Mouse (Mus musculus): Measurements from ENCODE around the gene Zbtb3. TPM values are rescaled to one million over a fixed set of nuclear protein-coding genes. Genes with fewer than 3 reads are reported as not detected.
A peak's percentile ranks its signal among the peaks of the same experiment; 100 is the strongest.

Gene Zbtb3
- total and polyA plus RNA-seq, 2 experiments from 2014 or later = 4.4 to 5.0 TPM

GRCm38 (mm10) chr19:8850402-8850901 lies 48.1 kb downstream of the Zbtb3 start, which contains the start of gene Lrrn4cl:
Gene Lrrn4cl (plus strand): TSS chr19:8850768.
- Histone ChIP-seq H3K9me3 (ENCODE audit: low read length) (no peaks in the 10 kb centered on the region), H3K4me3 (ENCODE audit: low read length) (no peak within 1 kb of the TSS), H3K4me2 (ENCODE audit: low read depth, low read length) (no peak within 1 kb of the TSS), H3K4me1 (ENCODE audit: insufficient read depth, low read length) (no peaks in the 10 kb centered on the region), H3K27me3 (ENCODE audit: insufficient read depth, low read length) (no peaks in the 10 kb centered on the region), H3K27ac (no peak within 1 kb of the TSS), H3K36me3 (ENCODE audit: insufficient read depth, low read length) (peaks cover 32% of the 10 kb centered on the region), H3K9ac (replicated peaks; ENCODE audit: low read length) (no peak within 1 kb of the TSS; the same call in 1 of the 2 replicates)
- DNase-seq (ENCODE audit: low spot score) = peak; percentile 56
- 20% methylated on average over 7 of the region's 7 CpGs for WGBS
- peak; percentile 80 for ATAC-seq
- TF ChIP-seq CTCF (IDR thresholded peaks at IDR 0.05; ENCODE audit: low read depth) = peak; percentile 14; the same call in 1 of the 2 replicates

DNA sequence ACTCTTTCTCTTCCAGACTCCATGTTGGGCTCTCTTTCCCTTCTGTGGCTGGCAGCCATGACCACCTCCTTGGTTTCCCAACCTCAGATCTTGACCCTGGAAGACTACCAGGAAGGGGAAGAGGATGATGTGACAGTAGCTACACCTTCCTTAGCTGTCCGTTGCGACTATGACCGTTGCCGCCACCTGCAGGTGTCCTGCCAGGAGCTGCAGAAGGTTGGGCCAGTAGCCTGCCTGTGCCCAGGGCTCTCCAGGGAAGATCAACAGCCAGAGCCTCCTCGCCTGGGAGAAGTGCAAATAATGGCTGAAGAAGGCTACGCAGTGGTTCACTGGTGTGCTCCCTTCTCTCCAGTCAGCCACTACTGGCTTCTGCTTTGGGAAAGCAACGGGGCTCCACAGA lies 49.3 kb downstream of the Zbtb3 start:
- Histone ChIP-seq H3K4me1 (ENCODE audit: insufficient read depth, low read length) (no peaks in the 10 kb centered on the region), H3K27ac (no peak overlapping the region), H3K9me3 (ENCODE audit: low read length) (no peaks in the 10 kb centered on the region), H3K4me2 (ENCODE audit: low read depth, low read length) (no peak overlapping the region), H3K36me3 (ENCODE audit: insufficient read depth, low read length) (peaks cover 20% of the 10 kb centered on the region), H3K4me3 (ENCODE audit: low read length) (no peak overlapping the region), H3K9ac (replicated peaks; ENCODE audit: low read length) (no peak overlapping the region), H3K27me3 (ENCODE audit: insufficient read depth, low read length) (no peaks in the 10 kb centered on the region)
- TF ChIP-seq CTCF (IDR thresholded peaks at IDR 0.05; ENCODE audit: low read depth) = no peak
- WGBS = 51% methylated on average over 7 of the region's 7 CpGs
- ATAC-seq (no peak), DNase-seq (ENCODE audit: low spot score) (no peak)

DNA sequence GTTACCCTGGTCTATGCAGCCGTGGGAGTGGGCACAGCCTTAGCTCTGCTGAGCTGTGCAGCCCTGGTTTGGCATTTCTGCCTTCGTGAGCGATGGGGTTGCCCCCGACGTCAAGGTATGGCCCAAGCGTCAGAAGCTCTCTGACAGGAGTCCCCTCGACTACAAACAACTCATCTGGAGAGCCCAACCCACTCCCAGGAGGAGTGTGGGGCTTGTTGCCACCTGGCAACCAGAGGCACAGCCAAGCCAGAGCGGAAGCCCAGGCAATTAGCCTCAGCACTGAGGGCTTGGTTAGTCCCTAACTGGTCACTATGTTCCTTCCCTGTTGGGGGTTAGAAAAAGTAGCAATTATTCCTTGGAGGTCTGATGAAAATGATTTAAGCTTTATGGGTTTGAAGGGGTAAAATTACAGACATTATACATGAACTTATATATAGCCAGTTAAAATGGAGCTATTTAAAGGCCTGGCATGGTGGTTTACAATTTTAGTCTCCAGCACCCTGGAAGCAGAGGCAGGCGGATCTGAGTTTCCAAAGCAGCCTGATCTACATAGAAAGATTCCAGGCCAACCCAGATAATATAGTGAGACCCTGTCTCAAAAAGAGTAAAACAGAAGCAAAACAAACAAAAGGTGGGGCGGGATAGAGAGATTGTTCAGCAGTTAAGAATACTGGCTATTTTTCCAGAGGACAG lies 50.0 kb downstream of the Zbtb3 start:
- Histone ChIP-seq H3K9ac (replicated peaks; ENCODE audit: low read length) (no peak overlapping the region), H3K36me3 (ENCODE audit: insufficient read depth, low read length) (peaks cover 13% of the 10 kb centered on the region; the same call in 1 of the 2 replicates), H3K4me3 (ENCODE audit: low read length) (no peak overlapping the region), H3K27me3 (ENCODE audit: insufficient read depth, low read length) (no peaks in the 10 kb centered on the region), H3K4me2 (ENCODE audit: low read depth, low read length) (no peak overlapping the region), H3K4me1 (ENCODE audit: insufficient read depth, low read length) (no peaks in the 10 kb centered on the region), H3K9me3 (ENCODE audit: low read length) (no peaks in the 10 kb centered on the region), H3K27ac (no peak overlapping the region)
- ATAC-seq (no peak), DNase-seq (ENCODE audit: low spot score) (no peak)
- no peak for TF ChIP-seq CTCF (IDR thresholded peaks at IDR 0.05; ENCODE audit: low read depth)
- 66% methylated on average over 10 of the region's 10 CpGs for WGBS

DNA sequence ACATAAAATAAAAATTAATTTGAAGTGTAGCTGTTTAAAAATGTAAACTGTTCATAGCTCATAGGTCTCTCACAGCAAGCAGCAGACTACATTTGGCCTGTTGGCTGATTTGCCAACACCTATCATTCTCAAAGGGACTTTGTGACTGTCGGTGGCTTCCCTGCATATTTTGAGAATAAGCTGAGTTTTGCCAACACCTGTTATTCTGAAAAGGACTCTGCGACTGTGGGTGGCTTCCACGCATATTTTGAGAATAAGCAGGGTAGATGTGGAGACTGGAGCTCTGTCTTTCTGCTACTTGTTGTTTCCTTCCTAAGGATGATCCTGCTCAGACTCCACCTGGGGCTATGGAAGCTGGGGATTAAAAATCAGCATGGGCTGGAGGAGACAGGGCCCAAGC lies 50.8 kb downstream of the Zbtb3 start:
- no peaks in the 10 kb centered on the region for H3K9me3 ChIP-seq (ENCODE audit: low read length)
- ATAC-seq = no peak
- whole genome bisulfite sequencing = 77% methylated on average over 3 of the region's 3 CpGs

More for the DNA sequence above, 50.8 kb downstream of the Zbtb3 start:
- TF ChIP-seq CTCF (IDR thresholded peaks at IDR 0.05; ENCODE audit: low read depth) = no peak
- DNase-seq (ENCODE audit: low spot score) = no peak
- H3K36me3 ChIP-seq (ENCODE audit: insufficient read depth, low read length) = peaks cover 9% of the 10 kb centered on the region; the same call in 1 of the 2 replicates
- H3K27ac ChIP-seq = no peak overlapping the region
- H3K9ac ChIP-seq (replicated peaks; ENCODE audit: low read length) = no peak overlapping the region
- H3K27me3 ChIP-seq (ENCODE audit: insufficient read depth, low read length) = no peaks in the 10 kb centered on the region
- H3K4me1 ChIP-seq (ENCODE audit: insufficient read depth, low read length) = no peaks in the 10 kb centered on the region
- H3K4me2 ChIP-seq (ENCODE audit: low read depth, low read length) = no peak overlapping the region
- H3K4me3 ChIP-seq (ENCODE audit: low read length) = no peak overlapping the region

Other genes with a start within 250 kb of the Zbtb3 start
Only the 30 nearest of the 33 such genes appear.
- gene Chrm1, start 138.8 kb upstream of the Zbtb3 start, total RNA-seq (2014; rRNA removed) = 1.3 and 2.4 TPM in 2 replicates
- 0.80 and 0.88 TPM in 2 replicates for gene Chrm1, start 138.8 kb upstream of the Zbtb3 start, polyA plus RNA-seq (2015; fragmentation: Nextera tagmentation; extraction: Ambion mirVana)
- 154 and 155 TPM in 2 replicates for gene Slc3a2, start 79.2 kb upstream of the Zbtb3 start, total RNA-seq (2014; rRNA removed)
- 235 and 250 TPM in 2 replicates for gene Slc3a2, start 79.2 kb upstream of the Zbtb3 start, polyA plus RNA-seq (2015; fragmentation: Nextera tagmentation; extraction: Ambion mirVana)
- gene Wdr74, start 66.7 kb upstream of the Zbtb3 start, total RNA-seq (2014; rRNA removed) = 46.7 and 49.7 TPM in 2 replicates
- 78.7 and 79.2 TPM in 2 replicates for gene Wdr74, start 66.7 kb upstream of the Zbtb3 start, polyA plus RNA-seq (2015; fragmentation: Nextera tagmentation; extraction: Ambion mirVana)
- gene 1700092M07Rik, start 61.8 kb upstream of the Zbtb3 start, total RNA-seq (2014; rRNA removed) = not detected in 2 replicates
- gene 1700092M07Rik, start 61.8 kb upstream of the Zbtb3 start, polyA plus RNA-seq (2015; fragmentation: Nextera tagmentation; extraction: Ambion mirVana) = 0.66 and 0.85 TPM in 2 replicates
- gene Stx5a, start 61.1 kb upstream of the Zbtb3 start, total RNA-seq (2014; rRNA removed) = 84.4 and 110 TPM in 2 replicates
- 95.3 and 104 TPM in 2 replicates for gene Stx5a, start 61.1 kb upstream of the Zbtb3 start, polyA plus RNA-seq (2015; fragmentation: Nextera tagmentation; extraction: Ambion mirVana)
- gene Nxf1, start 45.5 kb upstream of the Zbtb3 start, total RNA-seq (2014; rRNA removed) = 47.7 and 51.3 TPM in 2 replicates
- gene Nxf1, start 45.5 kb upstream of the Zbtb3 start, polyA plus RNA-seq (2015; fragmentation: Nextera tagmentation; extraction: Ambion mirVana) = 88.3 and 89.5 TPM in 2 replicates
- 269 and 347 TPM in 2 replicates for gene Tmem223, start 31.6 kb upstream of the Zbtb3 start, total RNA-seq (2014; rRNA removed)
- 233 and 258 TPM in 2 replicates for gene Tmem223, start 31.6 kb upstream of the Zbtb3 start, polyA plus RNA-seq (2015; fragmentation: Nextera tagmentation; extraction: Ambion mirVana)
- 29.5 and 31.0 TPM in 2 replicates for gene Tmem179b, start 28.1 kb upstream of the Zbtb3 start, total RNA-seq (2014; rRNA removed)
- 27.0 and 27.7 TPM in 2 replicates for gene Tmem179b, start 28.1 kb upstream of the Zbtb3 start, polyA plus RNA-seq (2015; fragmentation: Nextera tagmentation; extraction: Ambion mirVana)
- gene Taf6l, start 16.1 kb upstream of the Zbtb3 start, total RNA-seq (2014; rRNA removed) = 30.1 and 38.9 TPM in 2 replicates
- 23.3 and 25.9 TPM in 2 replicates for gene Taf6l, start 16.1 kb upstream of the Zbtb3 start, polyA plus RNA-seq (2015; fragmentation: Nextera tagmentation; extraction: Ambion mirVana)
- gene Polr2g, start 4.0 kb upstream of the Zbtb3 start, total RNA-seq (2014; rRNA removed) = 52.7 and 78.3 TPM in 2 replicates
- gene Polr2g, start 4.0 kb upstream of the Zbtb3 start, polyA plus RNA-seq (2015; fragmentation: Nextera tagmentation; extraction: Ambion mirVana) = 171 and 178 TPM in 2 replicates
- gene Ttc9c, start 16.8 kb downstream of the Zbtb3 start, total RNA-seq (2014; rRNA removed) = 41.0 and 55.2 TPM in 2 replicates
- gene Ttc9c, start 16.8 kb downstream of the Zbtb3 start, polyA plus RNA-seq (2015; fragmentation: Nextera tagmentation; extraction: Ambion mirVana) = 41.1 and 42.5 TPM in 2 replicates
- 19.7 and 20.1 TPM in 2 replicates for gene Hnrnpul2, start 17.5 kb downstream of the Zbtb3 start, total RNA-seq (2014; rRNA removed)
- 5.6 TPM in 2 replicates for gene Hnrnpul2, start 17.5 kb downstream of the Zbtb3 start, polyA plus RNA-seq (2015; fragmentation: Nextera tagmentation; extraction: Ambion mirVana)
- gene AC129217.1, start 27.2 kb downstream of the Zbtb3 start, total RNA-seq (2014; rRNA removed) = not detected in 2 replicates
- not detected in 2 replicates for gene AC129217.1, start 27.2 kb downstream of the Zbtb3 start, polyA plus RNA-seq (2015; fragmentation: Nextera tagmentation; extraction: Ambion mirVana)
- 132 and 146 TPM in 2 replicates for gene Bscl2, start 34.9 kb downstream of the Zbtb3 start, total RNA-seq (2014; rRNA removed)
- gene Bscl2, start 34.9 kb downstream of the Zbtb3 start, polyA plus RNA-seq (2015; fragmentation: Nextera tagmentation; extraction: Ambion mirVana) = 104 and 107 TPM in 2 replicates
- 93.2 and 99.7 TPM in 2 replicates for gene Gng3, start 36.6 kb downstream of the Zbtb3 start, total RNA-seq (2014; rRNA removed)
- 591 and 626 TPM in 2 replicates for gene Gng3, start 36.6 kb downstream of the Zbtb3 start, polyA plus RNA-seq (2015; fragmentation: Nextera tagmentation; extraction: Ambion mirVana)
- 1.6 TPM in 2 replicates for gene Lrrn4cl, start 48.2 kb downstream of the Zbtb3 start, total RNA-seq (2014; rRNA removed)
- gene Lrrn4cl, start 48.2 kb downstream of the Zbtb3 start, polyA plus RNA-seq (2015; fragmentation: Nextera tagmentation; extraction: Ambion mirVana) = 1.5 and 1.8 TPM in 2 replicates
- gene Ubxn1, start 68.9 kb downstream of the Zbtb3 start, total RNA-seq (2014; rRNA removed) = 60.8 and 67.7 TPM in 2 replicates
- 158 and 164 TPM in 2 replicates for gene Ubxn1, start 68.9 kb downstream of the Zbtb3 start, polyA plus RNA-seq (2015; fragmentation: Nextera tagmentation; extraction: Ambion mirVana)
- 17.9 and 21.1 TPM in 2 replicates for gene Uqcc3, start 78.4 kb downstream of the Zbtb3 start, total RNA-seq (2014; rRNA removed)
- 64.9 and 77.0 TPM in 2 replicates for gene Uqcc3, start 78.4 kb downstream of the Zbtb3 start, polyA plus RNA-seq (2015; fragmentation: Nextera tagmentation; extraction: Ambion mirVana)
- gene Lbhd1, start 81.2 kb downstream of the Zbtb3 start, total RNA-seq (2014; rRNA removed) = 3.3 and 5.5 TPM in 2 replicates
- 26.4 and 37.8 TPM in 2 replicates for gene Lbhd1, start 81.2 kb downstream of the Zbtb3 start, polyA plus RNA-seq (2015; fragmentation: Nextera tagmentation; extraction: Ambion mirVana)
- not detected in 2 replicates for gene Gm49403, start 81.4 kb downstream of the Zbtb3 start, total RNA-seq (2014; rRNA removed)
- not detected in 2 replicates for gene Gm49403, start 81.4 kb downstream of the Zbtb3 start, polyA plus RNA-seq (2015; fragmentation: Nextera tagmentation; extraction: Ambion mirVana)
- gene 1810009A15Rik, start 86.3 kb downstream of the Zbtb3 start, total RNA-seq (2014; rRNA removed) = 13.6 and 29.8 TPM in 2 replicates
- 37.7 and 38.6 TPM in 2 replicates for gene 1810009A15Rik, start 86.3 kb downstream of the Zbtb3 start, polyA plus RNA-seq (2015; fragmentation: Nextera tagmentation; extraction: Ambion mirVana)
- 0.52 and 2.7 TPM in 2 replicates for gene Gm49416, start 86.4 kb downstream of the Zbtb3 start, total RNA-seq (2014; rRNA removed)
- not detected in 2 replicates for gene Gm49416, start 86.4 kb downstream of the Zbtb3 start, polyA plus RNA-seq (2015; fragmentation: Nextera tagmentation; extraction: Ambion mirVana)
- 40.8 and 46.3 TPM in 2 replicates for gene Ints5, start 90.5 kb downstream of the Zbtb3 start, total RNA-seq (2014; rRNA removed)
- gene Ints5, start 90.5 kb downstream of the Zbtb3 start, polyA plus RNA-seq (2015; fragmentation: Nextera tagmentation; extraction: Ambion mirVana) = 23.2 and 23.8 TPM in 2 replicates
- gene Ganab, start 95.5 kb downstream of the Zbtb3 start, total RNA-seq (2014; rRNA removed) = 103 and 110 TPM in 2 replicates
- gene Ganab, start 95.5 kb downstream of the Zbtb3 start, polyA plus RNA-seq (2015; fragmentation: Nextera tagmentation; extraction: Ambion mirVana) = 55.5 and 55.6 TPM in 2 replicates
- gene B3gat3, start 117.8 kb downstream of the Zbtb3 start, total RNA-seq (2014; rRNA removed) = 88.7 and 97.5 TPM in 2 replicates
- 80.9 and 92.3 TPM in 2 replicates for gene B3gat3, start 117.8 kb downstream of the Zbtb3 start, polyA plus RNA-seq (2015; fragmentation: Nextera tagmentation; extraction: Ambion mirVana)
- 5.7 and 6.0 TPM in 2 replicates for gene Rom1, start 126.8 kb downstream of the Zbtb3 start, total RNA-seq (2014; rRNA removed)
- gene Rom1, start 126.8 kb downstream of the Zbtb3 start, polyA plus RNA-seq (2015; fragmentation: Nextera tagmentation; extraction: Ambion mirVana) = 3.5 and 4.0 TPM in 2 replicates
- gene Eml3, start 127.0 kb downstream of the Zbtb3 start, total RNA-seq (2014; rRNA removed) = 8.3 and 8.6 TPM in 2 replicates
- 11.0 and 11.8 TPM in 2 replicates for gene Eml3, start 127.0 kb downstream of the Zbtb3 start, polyA plus RNA-seq (2015; fragmentation: Nextera tagmentation; extraction: Ambion mirVana)
- gene Mta2, start 139.3 kb downstream of the Zbtb3 start, total RNA-seq (2014; rRNA removed) = 65.1 and 71.4 TPM in 2 replicates
- gene Mta2, start 139.3 kb downstream of the Zbtb3 start, polyA plus RNA-seq (2015; fragmentation: Nextera tagmentation; extraction: Ambion mirVana) = 75.2 and 78.8 TPM in 2 replicates
- 20.8 and 23.4 TPM in 2 replicates for gene Tut1, start 151.3 kb downstream of the Zbtb3 start, total RNA-seq (2014; rRNA removed)
- 16.0 and 16.2 TPM in 2 replicates for gene Tut1, start 151.3 kb downstream of the Zbtb3 start, polyA plus RNA-seq (2015; fragmentation: Nextera tagmentation; extraction: Ambion mirVana)
- gene Eef1g, start 164.5 kb downstream of the Zbtb3 start, total RNA-seq (2014; rRNA removed) = 442 and 469 TPM in 2 replicates
- 256 and 260 TPM in 2 replicates for gene Eef1g, start 164.5 kb downstream of the Zbtb3 start, polyA plus RNA-seq (2015; fragmentation: Nextera tagmentation; extraction: Ambion mirVana)

All from hindbrain, postnatal 0 days (tissue).